Mouse (Mus musculus): ENCODE measurements around the gene Supt6. TPM values are rescaled to one million over a fixed set of nuclear protein-coding genes. Genes with fewer than 3 reads are reported as not detected.

Supt6 gene
- 17.8 and 25.3 TPM in 2 replicates for polyA plus RNA-seq (2012; rRNA removed)

GRCm38 (mm10) chr11:78245627-78246317, at the start of gene Supt6, which contains the start of gene Sdf2:
TSS of gene Supt6 (minus strand) at chr11:78245987.
TSS of gene Sdf2 (plus strand) at chr11:78245746.

GRCm38 (mm10) chr11:78290654-78291053, 44.9 kb upstream of the Supt6 start, which contains the start of gene BC030499:
TSS of gene BC030499 (plus strand) at chr11:78290841.

GRCm38 (mm10) chr11:78261380-78262352, 15.9 kb upstream of the Supt6 start, which contains the start of gene 2610507B11Rik:
TSS of gene 2610507B11Rik (plus strand) at chr11:78261752.

GRCm38 (mm10) chr11:78193113-78193512, 52.7 kb downstream of the Supt6 start, which contains the start of gene Proca1:
TSS of gene Proca1 (plus strand) at chr11:78193392.

GRCm38 (mm10) chr11:78188331-78189233, 57.2 kb downstream of the Supt6 start, which contains the start of gene Rab34:
TSS of gene Rab34 (plus strand) at chr11:78188430.

GRCm38 (mm10) chr11:78182961-78183844, 62.6 kb downstream of the Supt6 start, which contains the start of gene Rpl23a:
TSS of gene Rpl23a (minus strand) at chr11:78183584.

GRCm38 (mm10) chr11:78176402-78176862, 69.4 kb downstream of the Supt6 start, which contains the start of the genes Nek8 and Tlcd1:
TSS of gene Nek8 (minus strand) at chr11:78176675.
TSS of gene Tlcd1 (plus strand) at chr11:78176711.

GRCm38 (mm10) chr11:78164924-78165760, 80.6 kb downstream of the Supt6 start, which contains the start of gene Traf4:
TSS of gene Traf4 (minus strand) at chr11:78165589.

Other genes with a start within 250 kb of the Supt6 start
- gene Dhrs13, start 213.7 kb downstream of the Supt6 start, polyA plus RNA-seq (2012; rRNA removed): 19.7 TPM in 2 replicates
- gene Flot2, start 208.1 kb downstream of the Supt6 start, polyA plus RNA-seq (2012; rRNA removed): 130 and 137 TPM in 2 replicates
- 38.3 and 49.4 TPM in 2 replicates for gene Eral1, start 165.6 kb downstream of the Supt6 start, polyA plus RNA-seq (2012; rRNA removed)
- 30.4 and 47.6 TPM in 2 replicates for gene Fam222b, start 151.3 kb downstream of the Supt6 start, polyA plus RNA-seq (2012; rRNA removed)
- 122 and 141 TPM in 2 replicates for gene Traf4, start 80.4 kb downstream of the Supt6 start, polyA plus RNA-seq (2012; rRNA removed)
- gene Nek8, start 69.3 kb downstream of the Supt6 start, polyA plus RNA-seq (2012; rRNA removed): 34.2 and 34.3 TPM in 2 replicates
- gene Tlcd1, start 69.3 kb downstream of the Supt6 start, polyA plus RNA-seq (2012; rRNA removed): 100 and 122 TPM in 2 replicates
- 166 and 182 TPM in 2 replicates for gene Rpl23a, start 62.4 kb downstream of the Supt6 start, polyA plus RNA-seq (2012; rRNA removed)
- 162 and 227 TPM in 2 replicates for gene Rab34, start 57.6 kb downstream of the Supt6 start, polyA plus RNA-seq (2012; rRNA removed)
- 0.90 and 1.1 TPM in 2 replicates for gene Proca1, start 52.6 kb downstream of the Supt6 start, polyA plus RNA-seq (2012; rRNA removed)
- gene Sdf2, start 241 bp downstream of the Supt6 start, polyA plus RNA-seq (2012; rRNA removed): 160 and 201 TPM in 2 replicates
- gene 2610507B11Rik, start 15.8 kb upstream of the Supt6 start, polyA plus RNA-seq (2012; rRNA removed): 88.4 and 89.1 TPM in 2 replicates
- 0.15 and 0.23 TPM in 2 replicates for gene BC030499, start 44.9 kb upstream of the Supt6 start, polyA plus RNA-seq (2012; rRNA removed)
- 11.1 and 11.4 TPM in 2 replicates for gene Spag5, start 55.5 kb upstream of the Supt6 start, polyA plus RNA-seq (2012; rRNA removed)
- gene Aldoc, start 77.0 kb upstream of the Supt6 start, polyA plus RNA-seq (2012; rRNA removed): 67.1 and 68.0 TPM in 2 replicates
- 107 and 137 TPM in 2 replicates for gene Pigs, start 82.4 kb upstream of the Supt6 start, polyA plus RNA-seq (2012; rRNA removed)
- 97.4 and 148 TPM in 2 replicates for gene Unc119, start 97.5 kb upstream of the Supt6 start, polyA plus RNA-seq (2012; rRNA removed)
- not detected in 2 replicates for gene Foxn1, start 140.6 kb upstream of the Supt6 start, polyA plus RNA-seq (2012; rRNA removed)
- 1.8 TPM in 2 replicates for gene Slc13a2, start 176.2 kb upstream of the Supt6 start, polyA plus RNA-seq (2012; rRNA removed)
- gene Slc46a1, start 219.7 kb upstream of the Supt6 start, polyA plus RNA-seq (2012; rRNA removed): 45.6 and 45.9 TPM in 2 replicates

All from ovary, adult 2 months (tissue).